Mouse (Mus musculus): ENCODE data around the gene Fosl2.
"Not testable (repeated sequence)": the region's sequence is repeated elsewhere in the genome, so short reads cannot be mapped to it uniquely, and the experiment has no call there.

Gene Fosl2

DNA sequence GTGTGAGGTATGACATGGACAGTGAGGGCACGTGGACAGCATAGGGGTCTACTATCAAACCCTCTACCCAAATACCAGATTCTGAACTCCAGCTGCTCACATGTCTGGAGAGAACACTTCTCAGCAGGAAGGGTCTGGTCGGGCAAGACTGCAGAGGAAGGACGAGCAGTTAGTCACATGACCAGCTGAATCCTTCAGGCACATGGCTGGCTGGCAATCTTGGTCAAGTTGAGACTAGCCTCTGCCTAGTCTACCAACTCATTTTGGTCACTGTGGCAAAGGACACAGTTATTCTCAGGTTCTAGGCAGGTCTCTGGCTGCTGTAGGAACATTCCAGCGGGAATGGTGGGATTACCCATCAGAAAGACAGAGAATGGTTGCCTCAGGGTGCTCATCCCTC, 42.1 kb downstream of the Fosl2 start:
- DNase-seq (ENCODE audit: low read depth, low spot score) = no peak

DNA sequence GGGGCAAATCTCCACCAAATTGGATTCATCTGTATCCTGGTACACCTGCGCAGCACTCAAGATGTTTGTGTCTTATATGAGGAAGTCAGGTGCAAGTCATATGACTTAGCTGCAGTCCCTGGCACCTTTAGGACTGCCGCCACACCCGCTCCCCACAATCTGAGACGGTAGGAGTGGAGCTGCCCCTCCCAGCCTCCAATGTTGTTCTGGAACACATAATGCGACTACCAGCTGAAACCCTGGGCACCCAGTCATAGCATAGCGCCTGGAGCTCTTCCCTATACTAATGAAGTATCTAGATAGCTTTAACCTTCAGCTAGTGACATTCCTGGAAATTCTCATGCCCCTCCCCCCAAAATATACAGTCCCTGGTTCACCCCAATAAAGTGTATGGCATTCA, 43.1 kb downstream of the Fosl2 start:
- DNase-seq (ENCODE audit: low read depth, low spot score) = not testable (repeated sequence)

DNA sequence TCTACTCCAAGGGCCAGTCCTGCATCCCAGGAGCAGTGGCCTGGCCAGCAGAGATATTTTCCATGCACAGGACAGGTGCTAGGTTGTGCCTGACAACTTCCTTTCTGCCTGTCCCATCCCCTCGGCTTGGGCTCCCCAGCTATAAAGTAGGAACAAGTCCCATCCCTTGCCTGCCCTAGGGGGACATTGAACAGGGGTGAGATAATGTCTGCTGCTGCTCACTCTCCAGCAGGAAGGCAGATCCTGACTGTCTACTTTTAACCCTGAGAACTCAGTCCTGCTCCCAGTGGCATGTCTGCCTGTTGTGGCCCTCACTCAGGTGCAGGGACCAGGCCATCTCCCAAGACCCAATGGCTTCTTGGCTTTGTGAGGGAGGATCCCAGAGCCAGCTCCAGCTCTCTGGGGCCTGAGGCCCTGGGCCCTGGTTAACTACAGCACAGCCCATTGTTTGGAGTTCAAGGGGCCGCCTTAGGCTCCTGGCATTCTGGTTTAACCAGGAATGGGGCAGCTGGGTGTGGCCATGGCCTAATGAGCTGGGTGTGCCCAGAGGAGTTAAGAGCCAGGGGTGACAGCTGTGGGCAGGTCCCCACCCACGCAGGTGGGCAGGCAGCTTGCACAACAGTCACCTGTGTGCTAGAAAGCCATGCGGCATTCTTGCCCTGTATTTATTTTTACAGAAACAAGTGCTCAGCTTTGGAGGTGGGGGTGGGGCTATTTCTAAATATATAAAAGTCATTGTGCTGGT, 47.5 kb downstream of the Fosl2 start:
- DNase-seq (ENCODE audit: low read depth, low spot score) = no peak

DNA sequence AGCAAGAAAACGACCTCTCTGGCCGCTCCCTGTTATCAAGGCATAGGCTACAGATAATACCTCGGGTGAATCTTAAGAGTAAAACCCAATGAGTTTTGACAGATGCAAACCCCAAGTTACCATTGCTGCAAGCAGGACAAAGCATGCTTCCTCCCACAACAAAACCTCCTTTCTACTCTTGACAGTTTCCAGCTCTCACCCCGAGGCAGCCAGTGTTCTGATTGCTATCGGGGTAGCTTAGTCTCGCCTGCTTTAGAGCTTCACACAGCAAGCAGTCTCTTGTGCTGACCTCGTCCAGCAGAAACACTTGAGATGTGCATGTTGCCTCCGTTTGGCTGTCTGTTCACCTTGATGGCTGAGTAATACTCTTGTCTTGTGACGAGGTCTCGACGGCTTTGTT, 52.1 kb downstream of the Fosl2 start:
- DNase-seq (ENCODE audit: low read depth, low spot score) = no peak

DNA sequence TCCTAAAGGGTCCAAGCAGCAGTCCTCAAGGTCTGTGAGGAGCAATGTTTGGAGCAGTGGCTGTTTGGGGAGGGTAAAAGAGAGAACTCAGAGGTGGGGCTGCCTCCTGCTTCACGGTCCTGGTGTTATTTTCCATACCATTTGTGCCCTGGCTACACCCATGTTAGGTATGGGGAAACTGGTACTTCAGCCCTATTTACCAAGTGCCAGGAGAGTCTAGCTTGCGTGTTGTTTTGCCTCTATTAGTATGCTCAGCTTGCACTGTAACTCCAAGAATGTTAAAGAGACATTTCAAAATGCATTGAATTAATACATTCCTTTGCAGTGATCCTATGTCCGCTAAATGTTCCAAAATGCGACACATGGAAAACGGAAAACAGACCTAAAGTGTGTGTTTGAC, 55.7 kb downstream of the Fosl2 start:
- DNase-seq (ENCODE audit: low read depth, low spot score) = no peak

DNA sequence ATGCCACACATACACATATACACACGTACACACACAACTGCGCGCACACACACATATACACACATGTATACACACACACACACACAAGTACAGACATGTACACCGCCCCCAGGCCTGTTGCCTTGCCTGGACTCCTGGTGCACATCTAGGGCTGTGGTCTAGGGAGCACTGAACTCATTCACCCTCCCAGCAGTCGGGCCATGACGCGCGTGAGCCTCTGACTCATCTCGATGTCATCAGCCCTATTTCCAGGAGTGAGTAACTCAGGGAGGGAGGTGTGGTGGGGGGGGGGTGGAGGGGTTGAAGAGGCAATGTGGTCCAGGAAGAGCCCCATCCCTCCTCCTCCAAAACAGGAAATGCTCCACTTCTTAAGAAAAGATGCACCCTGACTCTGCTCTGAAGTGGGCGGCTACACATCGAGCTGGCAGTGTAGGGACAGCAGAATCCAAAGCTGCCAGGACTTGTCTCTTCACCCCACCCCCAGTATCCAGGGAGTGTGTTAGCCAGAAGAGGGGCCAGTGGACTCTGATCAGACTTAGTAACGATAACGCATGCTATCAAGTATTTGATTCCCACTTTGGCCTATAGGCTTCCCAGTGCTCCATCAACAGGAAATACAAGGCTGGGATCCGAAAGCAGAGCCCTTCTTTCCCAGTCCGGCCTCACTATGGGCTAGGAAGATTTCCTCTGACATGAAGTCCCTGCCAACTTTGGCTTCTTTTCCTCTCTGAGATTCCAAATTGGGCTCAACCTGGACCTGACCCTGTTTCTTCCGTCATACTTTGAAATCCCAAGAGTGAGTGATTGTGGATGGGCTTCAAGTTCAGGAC, 56.6 kb downstream of the Fosl2 start:
- DNase-seq (ENCODE audit: low read depth, low spot score) = no peak

DNA sequence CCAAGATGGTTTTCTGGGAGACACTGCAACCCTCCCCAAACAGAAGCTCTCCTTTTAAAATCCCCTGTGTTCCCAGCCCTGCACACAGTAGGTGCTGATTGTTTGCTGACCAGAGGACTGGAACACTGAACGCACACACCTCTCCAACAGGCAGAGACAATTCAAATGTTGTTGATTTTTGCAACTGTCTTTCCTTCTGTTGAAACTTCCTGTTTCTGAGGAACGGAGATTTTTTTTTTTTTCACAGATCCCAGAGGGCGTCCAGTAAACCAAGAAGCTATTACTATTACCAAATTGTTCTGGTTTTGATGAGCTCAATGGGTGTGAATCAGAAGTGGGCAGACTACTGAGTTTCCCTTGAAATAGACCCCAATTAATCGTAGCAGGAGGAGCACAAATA, 58.6 kb downstream of the Fosl2 start:
- no peak for DNase-seq (ENCODE audit: low read depth, low spot score)

DNA sequence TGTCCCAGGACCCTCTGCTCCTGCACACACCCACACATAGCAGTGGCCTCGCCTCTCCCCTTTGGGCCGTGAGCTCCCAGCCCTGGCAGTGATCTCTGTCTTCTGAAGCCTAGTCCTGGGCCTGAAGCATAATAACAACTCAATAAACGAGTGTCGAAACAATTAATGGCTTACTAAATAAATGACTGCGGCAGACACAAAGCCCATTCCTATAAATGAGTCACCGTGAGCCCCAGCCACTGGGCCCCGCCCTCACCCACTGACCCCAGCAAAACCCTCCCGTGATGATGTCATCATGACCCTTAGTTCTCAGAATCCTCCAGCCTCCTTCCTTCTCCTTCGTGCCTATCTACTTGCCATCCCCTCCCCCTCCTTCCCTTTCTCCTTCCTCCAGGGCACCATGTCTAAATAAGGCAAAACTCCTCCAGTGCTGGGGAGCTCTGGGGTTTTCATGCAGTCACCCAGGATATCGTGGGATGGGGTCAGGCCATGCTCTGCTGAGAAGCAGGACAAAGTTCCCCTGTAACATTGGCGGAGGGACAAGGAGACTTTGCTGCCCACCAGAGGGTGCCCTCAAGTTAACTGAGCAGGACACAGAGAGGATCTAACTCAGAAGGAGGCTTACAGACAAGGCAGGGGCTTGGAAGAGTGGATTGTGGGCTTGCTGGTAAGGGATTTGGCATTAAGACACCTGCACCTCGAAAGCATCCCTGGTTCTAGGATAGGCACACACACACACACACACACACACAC, 60.4 kb downstream of the Fosl2 start:
- no peak for DNase-seq (ENCODE audit: low read depth, low spot score)

DNA sequence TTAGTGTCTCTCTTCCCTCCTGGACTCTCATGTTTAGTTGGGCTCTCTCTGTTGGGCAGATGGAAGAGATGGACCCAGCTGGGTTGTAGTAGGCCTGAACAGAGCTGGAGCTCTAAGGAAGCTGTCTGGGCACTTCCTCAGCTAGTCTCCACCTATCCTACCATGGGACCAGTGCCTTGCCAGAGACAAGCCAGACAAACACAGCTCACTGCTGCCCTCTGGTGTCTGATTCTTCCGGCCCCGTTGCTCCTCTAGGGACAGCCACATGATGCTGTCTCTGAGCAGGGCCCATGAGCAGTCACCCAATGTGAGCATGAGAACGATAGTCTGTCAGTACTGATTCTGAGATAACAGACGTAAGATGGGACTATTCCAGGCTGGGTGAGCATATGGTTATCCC, 62.1 kb downstream of the Fosl2 start:
- DNase-seq (ENCODE audit: low read depth, low spot score) = peak; percentile 89

DNA sequence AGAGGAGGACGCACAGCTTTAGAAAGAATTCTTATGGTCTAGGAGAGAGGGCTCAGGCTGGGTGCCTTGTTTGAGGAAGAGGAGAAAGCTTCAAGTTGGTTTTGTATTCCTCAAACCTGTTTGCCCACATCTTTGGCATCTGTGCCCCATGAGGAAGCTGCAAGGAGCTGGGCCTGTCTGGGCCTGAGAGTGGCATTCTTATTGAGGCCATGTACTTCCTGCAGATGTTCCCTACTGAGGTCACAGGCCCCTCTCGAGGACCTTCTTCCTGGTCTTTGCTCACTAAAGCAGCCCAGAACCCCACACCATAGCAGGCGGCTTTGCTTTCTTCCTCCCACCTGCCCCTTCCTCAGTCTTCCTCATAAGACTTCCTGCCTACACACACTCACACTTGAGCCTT, 63.5 kb downstream of the Fosl2 start:
- DNase-seq (ENCODE audit: low read depth, low spot score) = no peak

DNA sequence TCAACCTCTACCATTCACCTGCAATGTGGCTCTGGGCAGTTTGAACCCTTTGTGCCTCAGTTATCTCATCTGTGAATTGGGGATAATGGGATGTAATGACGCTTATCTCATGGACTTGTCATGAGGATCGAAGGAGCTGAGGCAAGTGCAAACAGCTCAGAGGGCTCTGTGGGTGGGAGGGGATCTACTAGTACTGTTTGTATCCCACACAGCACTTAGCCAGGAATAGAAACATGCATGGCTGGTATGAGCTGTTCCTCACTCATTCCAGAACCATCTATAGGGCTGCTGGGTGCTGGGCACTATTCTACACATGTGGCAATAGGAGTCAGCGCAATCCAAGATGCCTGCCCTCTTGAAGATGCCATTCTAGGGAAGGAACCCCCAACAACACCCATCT, 64.0 kb downstream of the Fosl2 start:
- no peak for DNase-seq (ENCODE audit: low read depth, low spot score)

DNA sequence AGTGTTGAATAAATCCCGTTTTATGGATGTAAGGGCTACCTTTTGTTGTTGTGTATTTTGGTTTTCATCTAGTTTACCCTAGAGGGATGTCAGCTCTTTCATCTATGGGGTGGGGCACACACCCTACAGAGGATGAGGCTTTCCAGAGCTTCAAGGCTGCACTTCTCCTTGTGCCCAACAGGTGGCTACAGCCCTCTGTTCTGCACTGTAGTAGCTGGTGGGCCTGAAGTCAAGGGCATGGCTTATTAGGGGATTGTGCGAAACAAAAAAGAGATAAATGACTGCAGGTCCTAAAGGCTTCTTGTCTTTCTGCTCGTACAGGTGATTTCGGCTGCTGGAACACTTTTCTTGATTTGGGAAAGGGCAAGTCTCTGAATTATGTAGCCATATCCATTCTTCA, 69.1 kb downstream of the Fosl2 start:
- peak; percentile 12 for DNase-seq (ENCODE audit: low read depth, low spot score)

DNA sequence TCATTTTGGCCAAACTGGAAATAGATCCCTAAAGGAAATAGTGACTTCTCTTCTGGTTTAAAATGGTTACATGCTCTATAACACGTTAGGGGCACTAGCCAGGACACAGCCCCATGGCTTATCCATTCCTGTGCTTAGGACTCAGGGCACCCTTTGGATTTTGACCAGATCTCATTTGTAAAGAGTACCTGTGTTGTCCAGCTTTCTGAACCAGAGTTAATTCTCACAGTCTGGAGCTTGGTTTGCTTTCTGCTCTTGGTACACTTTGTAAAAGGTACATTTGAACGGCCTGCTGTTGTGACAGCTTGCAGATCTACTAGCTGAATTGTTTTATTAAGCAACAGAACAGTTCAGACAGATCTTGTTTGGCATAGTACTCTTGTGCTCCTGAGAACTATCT, 71.1 kb downstream of the Fosl2 start:
- DNase-seq (ENCODE audit: low read depth, low spot score) = no peak

All from forelimb bud, embryonic 11.5 days (tissue).